ENCODE assay signal across 8 mouse cellular contexts in genomic region chr13:21733466-21733865, GRCm38 (mm10). TPM values are rescaled to one million over a fixed set of nuclear protein-coding genes. Genes with fewer than 3 reads are reported as not detected.
A peak's percentile ranks its signal among the peaks of the same experiment; 100 is the strongest.
DNase-seq lines count a peak whose midpoint lies in the region; ATAC-seq lines count a peak whose summit lies in the region.

No protein-coding gene starts in this region.

- H3K4me3 ChIP-seq in neural tube, embryonic 12.5 days, result no peak overlapping the region

- WGBS in neural tube, embryonic 12.5 days, result 61% methylated on average over 5 of the region's 5 CpGs

- H3K9ac ChIP-seq in neural tube, embryonic 12.5 days, result no peak overlapping the region

- intact Hi-C loops in left cerebral cortex, postnatal 4 days (cut with DNase I), result loop anchor here (10.0 kb wide), 1 partner anchor 301 kb away; the partner anchor contains the start of genes Hist1h2ah and Hist1h2bk

- no peaks in the 10 kb centered on the region for H3K27me3 ChIP-seq in neural tube, embryonic 12.5 days (replicated peaks)

- peak overlapping the region; percentile 90 for H3K27ac ChIP-seq in neural tube, embryonic 12.5 days

- no peaks in the 10 kb centered on the region for H3K9me3 ChIP-seq in neural tube, embryonic 12.5 days

- no peak for ATAC-seq in cerebellum, adult (ENCODE audit: insufficient number of reproducible peaks, low FRiP score, low TSS enrichment)
- ATAC-seq in neural tube, embryonic 12.5 days (ENCODE audit: low FRiP score, low read depth), result peak; percentile 15; the same call in 1 of the 2 replicates

- H3K36me3 ChIP-seq in neural tube, embryonic 12.5 days, result no peaks in the 10 kb centered on the region

- H3K4me2 ChIP-seq in neural tube, embryonic 12.5 days (replicated peaks), result peak overlapping the region; percentile 63; the same call in 1 of the 2 replicates

- H3K4me1 ChIP-seq in neural tube, embryonic 12.5 days, result peaks cover 6% of the 10 kb centered on the region

- peak; percentile 28 to 31 for DNase-seq in cerebellum, postnatal 10 days
- peak; percentile 69 for DNase-seq in R1 (ENCODE audit: low read depth, low spot score)
- peak; percentile 31 for DNase-seq in induced T-regulatory cell, adult 2 months (ENCODE audit: low read depth)
- no peak for DNase-seq in left cerebral cortex, postnatal 4 days
- DNase-seq in gastrocnemius, postnatal 25 days, result no peak
- no peak for DNase-seq in urinary bladder, adult 2 months (ENCODE audit: low spot score)

RNA-seq across cellular contexts. Expression of gene Hist1h4j, which starts 1.4 kb away (rescaled TPM):
- polyA plus RNA-seq in neural tube, embryonic 12.5 days (2016; fragmentation: Nextera tagmentation; extraction: Ambion mirVana), result 0.87 and 1.6 TPM in 2 replicates
- total RNA-seq in left cerebral cortex, postnatal 4 days (2021), result 10 to 100 TPM; 35.9 to 46.7 TPM
- 1 to 10 TPM; 1.2 to 4.0 TPM for total RNA-seq in gastrocnemius, postnatal 25 days (2021)
- polyA plus RNA-seq in urinary bladder, adult 2 months (2012; rRNA removed), result 1.2 and 1.7 TPM in 2 replicates

RNA-seq across cellular contexts. Expression of gene Hist1h2bm, which starts 11.6 kb away (rescaled TPM):
- polyA plus RNA-seq in neural tube, embryonic 12.5 days (2016; fragmentation: Nextera tagmentation; extraction: Ambion mirVana), result 2.9 and 4.4 TPM in 2 replicates
- total RNA-seq in left cerebral cortex, postnatal 4 days (2021), result 10 to 100 TPM; 34.8 to 37.4 TPM
- total RNA-seq in gastrocnemius, postnatal 25 days (2021), result 1 to 10 TPM; 1.1 to 5.1 TPM
- 0.25 TPM in 1 of 2 replicates, not detected in the other for polyA plus RNA-seq in urinary bladder, adult 2 months (2012; rRNA removed)

RNA-seq across cellular contexts. Expression of gene Hist1h3h, which starts 16.0 kb away (rescaled TPM):
- 14.0 and 17.0 TPM in 2 replicates for polyA plus RNA-seq in neural tube, embryonic 12.5 days (2016; fragmentation: Nextera tagmentation; extraction: Ambion mirVana)
- 100 to 1,000 TPM; 159 to 180 TPM for total RNA-seq in left cerebral cortex, postnatal 4 days (2021)
- total RNA-seq in gastrocnemius, postnatal 25 days (2021), result 10 to 100 TPM; 10.1 to 40.0 TPM
- polyA plus RNA-seq in urinary bladder, adult 2 months (2012; rRNA removed), result not detected in 2 replicates

RNA-seq across cellular contexts. Expression of gene Hist1h4k, which starts 16.8 kb away (rescaled TPM):
- 0.96 and 2.4 TPM in 2 replicates for polyA plus RNA-seq in neural tube, embryonic 12.5 days (2016; fragmentation: Nextera tagmentation; extraction: Ambion mirVana)
- total RNA-seq in left cerebral cortex, postnatal 4 days (2021), result 100 to 1,000 TPM; 525 to 563 TPM
- total RNA-seq in gastrocnemius, postnatal 25 days (2021), result 10 to 100 TPM; 31.9 to 37.5 TPM
- 1.4 and 1.5 TPM in 2 replicates for polyA plus RNA-seq in urinary bladder, adult 2 months (2012; rRNA removed)

RNA-seq across cellular contexts. Expression of gene Hist1h2ai, which starts 17.2 kb away (rescaled TPM):
- 16.2 and 34.8 TPM in 2 replicates for polyA plus RNA-seq in neural tube, embryonic 12.5 days (2016; fragmentation: Nextera tagmentation; extraction: Ambion mirVana)
- total RNA-seq in left cerebral cortex, postnatal 4 days (2021), result 100 to 1,000 TPM; 129 to 178 TPM
- 10 to 100 TPM in 1 of 2 experiments, 1 to 10 TPM in 1; 4.4 to 21.0 TPM for total RNA-seq in gastrocnemius, postnatal 25 days (2021)
- polyA plus RNA-seq in urinary bladder, adult 2 months (2012; rRNA removed), result not detected in 2 replicates

Comparison
In these comparisons a context has a peak if more than half of its experiments do, and no peak if none do; other contexts are left out.
1. DNase-seq: peak in cerebellum, postnatal 10 days (2 of 2), R1 (single experiment) and induced T-regulatory cell, adult 2 months (single experiment); none in left cerebral cortex, postnatal 4 days (single experiment), gastrocnemius, postnatal 25 days (single experiment) and urinary bladder, adult 2 months (single experiment).
2. RNA of gene Hist1h4j, which starts 1.4 kb away (total RNA-seq): 35.9 to 46.7 TPM in left cerebral cortex, postnatal 4 days; 1.2 to 4.0 TPM in gastrocnemius, postnatal 25 days; every median in the first group is over 4 times any median in the second.
3. RNA of gene Hist1h2bm, which starts 11.6 kb away (total RNA-seq): 34.8 to 37.4 TPM in left cerebral cortex, postnatal 4 days; 1.1 to 5.1 TPM in gastrocnemius, postnatal 25 days; every median in the first group is over 4 times any median in the second.